Mouse (Mus musculus) intestine, embryonic 16.5 days (tissue): ENCODE results near the gene Itpr2. TPM values are rescaled to one million over a fixed set of nuclear protein-coding genes. Genes with fewer than 3 reads are reported as not detected.

Experiments used
- ATAC-seq: fragments of 200-750 bp; cut with Nextera tagmentation; 2 replicates; pipeline ENCODE4 v1.8.0; 2017; ENCODE audit warnings: moderate TSS enrichment, moderate library complexity
- H3K27ac ChIP-seq: fragments of 300-500 bp; sonication (generic); 2 replicates; pipeline ENCODE4 v1.5.1; 2014; ENCODE audit warnings: mild to moderate bottlenecking, low read length
- H3K27me3 ChIP-seq: fragments of 300-500 bp; sonication (generic); replicated peaks from 2 replicates; pipeline ENCODE4 v1.6.1; 2014; ENCODE audit warnings: low read length, control low read depth, mixed read lengths; ENCODE audit not compliant: control insufficient read depth, insufficient read depth
- H3K36me3 ChIP-seq: fragments of 300-500 bp; sonication (generic); 2 replicates; pipeline ENCODE4 v1.6.1; 2014; ENCODE audit warnings: low read length, control low read depth; ENCODE audit not compliant: control insufficient read depth, insufficient read depth
- H3K4me1 ChIP-seq: fragments of 300-500 bp; sonication (generic); 2 replicates; pipeline ENCODE4 v1.6.1; 2014; ENCODE audit warnings: low read length, control low read depth, mixed read lengths; ENCODE audit not compliant: control insufficient read depth, insufficient read depth
- H3K4me2 ChIP-seq: fragments of 300-500 bp; sonication (generic); 2 replicates; pipeline ENCODE4 v1.6.1; 2014; ENCODE audit warnings: low read depth, low read length, control low read depth
- H3K4me3 ChIP-seq: fragments of 300-500 bp; sonication (generic); 2 replicates; pipeline ENCODE4 v1.5.1; 2014; ENCODE audit warnings: mild to moderate bottlenecking, low read length
- H3K9ac ChIP-seq: fragments of 300-500 bp; sonication (generic); 2 replicates; pipeline ENCODE4 v1.6.1; 2014; ENCODE audit warnings: low read depth, low read length
- H3K9me3 ChIP-seq: fragments of 300-500 bp; sonication (generic); 2 replicates; pipeline ENCODE4 v1.6.1; 2016; ENCODE audit warnings: low read length, control low read depth; ENCODE audit not compliant: control insufficient read depth
- WGBS: fragments of 180-500 bp; shearing (Covaris S2); extraction: QIAGEN DNeasy Blood & Tissue Kit; methylation state at CpG from one replicate; pipeline ENCODE4 v1.1.7; 2014; 5-methylcytosine and 5-hydroxymethylcytosine counted together
- polyA plus RNA-seq: library from polyadenylated mRNA; unstranded; fragments of >200 nt; fragmentation: Nextera tagmentation; extraction: Ambion mirVana; gene quantifications from 2 replicates; pipeline ENCODE4 v1.2.1, GENCODE M21; 2015

The Itpr2 gene
- polyA plus RNA-seq, 1 experiment from 2014 or later: 7.5 TPM

GRCm38 (mm10) chr6:146535501-146535900, 33.5 kb upstream of the Itpr2 start:
- 94% methylated on average over 5 of the region's 5 CpGs for WGBS
- H3K9me3 ChIP-seq: no peaks in the 10 kb centered on the region
- ATAC-seq: no peak

GRCm38 (mm10) chr6:146533146-146533545, 31.1 kb upstream of the Itpr2 start:
- no peaks in the 10 kb centered on the region for H3K9me3 ChIP-seq
- H3K36me3 ChIP-seq: no peaks in the 10 kb centered on the region
- H3K4me1 ChIP-seq: peaks cover 9% of the 10 kb centered on the region; the same call in 1 of the 2 replicates
- H3K27me3 ChIP-seq: 0 out of 2 replicates have a peak, but pooled peaks cover 2% of the 10 kb centered on the region
- no peak for ATAC-seq
- no peak overlapping the region for H3K9ac ChIP-seq
- H3K4me3 ChIP-seq: no peak overlapping the region
- no peak overlapping the region for H3K4me2 ChIP-seq
- H3K27ac ChIP-seq: no peak overlapping the region
- 94% methylated on average over 4 of the region's 4 CpGs for WGBS

More at GRCm38 (mm10) chr6:146535501-146535900, 33.5 kb upstream of the Itpr2 start:
- H3K27me3 ChIP-seq: 0 out of 2 replicates have a peak, but pooled peaks cover 2% of the 10 kb centered on the region
- H3K4me1 ChIP-seq: peaks cover 5% of the 10 kb centered on the region; the same call in 1 of the 2 replicates
- no peaks in the 10 kb centered on the region for H3K36me3 ChIP-seq
- H3K9ac ChIP-seq: no peak overlapping the region
- no peak overlapping the region for H3K4me3 ChIP-seq
- no peak overlapping the region for H3K27ac ChIP-seq
- no peak overlapping the region for H3K4me2 ChIP-seq

- Histone ChIP-seq H3K9ac (no peak overlapping the region), H3K4me1 (peaks cover 9% of the 10 kb centered on the region; the same call in 1 of the 2 replicates), H3K4me3 (no peak overlapping the region), H3K27ac (no peak overlapping the region), H3K4me2 (no peak overlapping the region), H3K9me3 (no peaks in the 10 kb centered on the region), H3K27me3 (no peaks in the 10 kb centered on the region), H3K36me3 (no peaks in the 10 kb centered on the region)
- 22% methylated on average over 5 of the region's 5 CpGs for WGBS
- ATAC-seq: peak; percentile 83
Observed at GRCm38 (mm10) chr6:146530769-146531168, 28.7 kb upstream of the Itpr2 start.

- no peaks in the 10 kb centered on the region for H3K27me3 ChIP-seq
- H3K9me3 ChIP-seq: no peaks in the 10 kb centered on the region
- H3K4me3 ChIP-seq: no peak overlapping the region
- H3K4me1 ChIP-seq: peaks cover 9% of the 10 kb centered on the region; the same call in 1 of the 2 replicates
- no peak overlapping the region for H3K9ac ChIP-seq
- no peak overlapping the region for H3K27ac ChIP-seq
- WGBS: 29% methylated on average over 7 of the region's 7 CpGs
- no peak overlapping the region for H3K4me2 ChIP-seq
- no peaks in the 10 kb centered on the region for H3K36me3 ChIP-seq
- peak; percentile 46; the same call in 1 of the 2 replicates for ATAC-seq
Observed at GRCm38 (mm10) chr6:146530363-146530762, 28.3 kb upstream of the Itpr2 start.

- no peak for ATAC-seq
- peaks cover 9% of the 10 kb centered on the region; the same call in 1 of the 2 replicates for H3K4me1 ChIP-seq
- no peaks in the 10 kb centered on the region for H3K27me3 ChIP-seq
- no peak overlapping the region for H3K4me2 ChIP-seq
- no peak overlapping the region for H3K4me3 ChIP-seq
- no peak overlapping the region for H3K27ac ChIP-seq
- no peaks in the 10 kb centered on the region for H3K36me3 ChIP-seq
- 81% methylated on average over 2 of the region's 2 CpGs for WGBS
- H3K9me3 ChIP-seq: peaks cover 4% of the 10 kb centered on the region; the same call in 1 of the 2 replicates
- no peak overlapping the region for H3K9ac ChIP-seq
Observed at GRCm38 (mm10) chr6:146527537-146527936, 25.5 kb upstream of the Itpr2 start.

- Histone ChIP-seq H3K27ac (no peak overlapping the region), H3K4me2 (no peak overlapping the region), H3K36me3 (no peaks in the 10 kb centered on the region), H3K4me3 (no peak overlapping the region), H3K9me3 (peaks cover 4% of the 10 kb centered on the region; the same call in 1 of the 2 replicates), H3K27me3 (no peaks in the 10 kb centered on the region), H3K4me1 (peaks cover 5% of the 10 kb centered on the region; the same call in 1 of the 2 replicates), H3K9ac (no peak overlapping the region)
- 81% methylated on average over 2 of the region's 2 CpGs for WGBS
- ATAC-seq: no peak
Observed at GRCm38 (mm10) chr6:146525500-146525899, 23.5 kb upstream of the Itpr2 start.

GRCm38 (mm10) chr6:146521456-146522245, 19.6 kb upstream of the Itpr2 start:
- no peak for ATAC-seq
- Histone ChIP-seq H3K4me1 (no peaks in the 10 kb centered on the region), H3K27ac (no peak overlapping the region), H3K9ac (no peak overlapping the region), H3K4me3 (no peak overlapping the region), H3K9me3 (peaks cover 4% of the 10 kb centered on the region; the same call in 1 of the 2 replicates), H3K27me3 (no peaks in the 10 kb centered on the region), H3K36me3 (no peaks in the 10 kb centered on the region), H3K4me2 (no peak overlapping the region)
- WGBS: 79% methylated on average over 5 of the region's 5 CpGs

- Histone ChIP-seq H3K4me3 (no peak overlapping the region), H3K27me3 (no peaks in the 10 kb centered on the region), H3K36me3 (no peaks in the 10 kb centered on the region), H3K27ac (no peak overlapping the region), H3K9ac (no peak overlapping the region), H3K9me3 (peaks cover 4% of the 10 kb centered on the region; the same call in 1 of the 2 replicates), H3K4me2 (no peak overlapping the region), H3K4me1 (no peaks in the 10 kb centered on the region)
- ATAC-seq: no peak
- WGBS: 75% methylated on average over 2 of the region's 2 CpGs
Observed at GRCm38 (mm10) chr6:146519019-146519418, 17.0 kb upstream of the Itpr2 start.

GRCm38 (mm10) chr6:146515936-146516335, 13.9 kb upstream of the Itpr2 start:
- no peak overlapping the region for H3K27ac ChIP-seq
- no peaks in the 10 kb centered on the region for H3K36me3 ChIP-seq
- H3K9me3 ChIP-seq: no peaks in the 10 kb centered on the region
- no peak for ATAC-seq
- 62% methylated on average over 6 of the region's 6 CpGs for WGBS
- H3K9ac ChIP-seq: no peak overlapping the region
- no peaks in the 10 kb centered on the region for H3K4me1 ChIP-seq
- no peaks in the 10 kb centered on the region for H3K27me3 ChIP-seq
- no peak overlapping the region for H3K4me3 ChIP-seq
- H3K4me2 ChIP-seq: no peak overlapping the region
